ENCODE assay signal across 8 mouse cellular contexts in the genomic region with DNA sequence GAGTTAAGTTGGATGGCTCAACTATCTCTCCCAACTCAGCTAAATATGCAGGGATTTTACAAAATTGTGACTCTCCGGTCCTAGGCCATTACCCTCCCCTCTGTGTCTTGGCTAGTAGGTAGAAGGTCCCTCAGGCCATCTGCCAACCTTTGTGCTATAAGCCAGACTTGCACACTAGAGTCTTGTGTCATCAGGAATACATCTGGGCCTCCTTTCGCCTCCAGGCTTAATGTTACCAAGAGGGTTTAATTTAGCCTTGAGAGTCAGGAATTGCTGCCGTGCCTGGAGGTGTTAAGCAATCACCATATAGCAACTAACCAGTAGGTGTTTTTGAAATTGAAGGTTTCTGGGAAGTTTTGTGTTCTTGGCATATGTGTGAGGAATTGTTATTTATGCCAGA.
DNase-seq lines count a peak whose midpoint lies in the region; ATAC-seq and TF ChIP-seq lines count a peak whose summit lies in the region.

No protein-coding gene starts in this region.

- no peak overlapping the region for H3K9ac ChIP-seq in forebrain, embryonic 12.5 days
- H3K9ac ChIP-seq in forebrain, embryonic 11.5 days (ENCODE audit: low read length): no peak overlapping the region
- no peak overlapping the region for H3K9ac ChIP-seq in midbrain, embryonic 16.5 days (ENCODE audit: low read depth, low read length)

- no peak for DNase-seq in forebrain, embryonic 11.5 days (ENCODE audit: low spot score)
- no peak for DNase-seq in left cerebral cortex, adult 2 months (ENCODE audit: extremely low spot score in 1 of 2, low spot score in 2 of 2)
- DNase-seq in left cerebral cortex, adult 11 months (ENCODE audit: low spot score): no peak
- no peak for DNase-seq in thymus, postnatal 4 days
- DNase-seq in right cerebral cortex, postnatal 36 days (ENCODE audit: low spot score in 2 of 2): no peak

- H3K27ac ChIP-seq in forebrain, embryonic 12.5 days: peak overlapping the region; percentile 76
- H3K27ac ChIP-seq in forebrain, embryonic 11.5 days (ENCODE audit: low read depth, low read length): no peak overlapping the region
- H3K27ac ChIP-seq in left cerebral cortex, adult 2 months: peak overlapping the region; percentile 74
- peak overlapping the region; percentile 68 for H3K27ac ChIP-seq in embryonic fibroblast, embryonic 13.5 days (ENCODE audit: insufficient read depth, low read length)
- H3K27ac ChIP-seq in midbrain, embryonic 16.5 days (ENCODE audit: low read length): peak overlapping the region; percentile 89; the same call in 1 of the 2 replicates

- no peaks in the 10 kb centered on the region for H3K27me3 ChIP-seq in forebrain, embryonic 12.5 days
- no peaks in the 10 kb centered on the region for H3K27me3 ChIP-seq in forebrain, embryonic 11.5 days (ENCODE audit: control insufficient read depth, insufficient read depth, low read length)
- H3K27me3 ChIP-seq in midbrain, embryonic 16.5 days (ENCODE audit: control insufficient read depth, insufficient read depth, low read depth, low read length): no peaks in the 10 kb centered on the region

- no peaks in the 10 kb centered on the region for H3K36me3 ChIP-seq in forebrain, embryonic 12.5 days (replicated peaks)
- H3K36me3 ChIP-seq in forebrain, embryonic 11.5 days (ENCODE audit: control insufficient read depth, insufficient read depth, low read length): no peaks in the 10 kb centered on the region
- no peaks in the 10 kb centered on the region for H3K36me3 ChIP-seq in midbrain, embryonic 16.5 days (ENCODE audit: control insufficient read depth, insufficient read depth, low read length)

- no peak for TF ChIP-seq POLR2A in embryonic fibroblast, embryonic 13.5 days (IDR thresholded peaks at IDR 0.05; ENCODE audit: low read depth, low read length)

- no peaks in the 10 kb centered on the region for H3K9me3 ChIP-seq in forebrain, embryonic 12.5 days
- no peaks in the 10 kb centered on the region for H3K9me3 ChIP-seq in forebrain, embryonic 11.5 days (ENCODE audit: control insufficient read depth, low read length)
- H3K9me3 ChIP-seq in midbrain, embryonic 16.5 days (replicated peaks; ENCODE audit: control insufficient read depth, low read length, poor library complexity, severe bottlenecking): no peaks in the 10 kb centered on the region

- H3K4me3 ChIP-seq in forebrain, embryonic 12.5 days (replicated peaks): no peak overlapping the region
- no peak overlapping the region for H3K4me3 ChIP-seq in forebrain, embryonic 11.5 days (ENCODE audit: low read depth, low read length)
- no peak overlapping the region for H3K4me3 ChIP-seq in left cerebral cortex, adult 2 months
- H3K4me3 ChIP-seq in embryonic fibroblast, embryonic 13.5 days (ENCODE audit: insufficient read depth, low read length): no peak overlapping the region
- no peak overlapping the region for H3K4me3 ChIP-seq in midbrain, embryonic 16.5 days (ENCODE audit: low read depth, low read length)

- 89% methylated on average over 3 of the region's 3 CpGs for WGBS in forebrain, embryonic 12.5 days
- 90% methylated on average over 3 of the region's 3 CpGs for WGBS in forebrain, embryonic 11.5 days
- 83% methylated on average over 3 of the region's 3 CpGs for WGBS in midbrain, embryonic 16.5 days

- intact Hi-C loops in left cerebral cortex, adult 2 months (cut with DNase I): loop anchor here (2.0 kb wide), 1 partner anchor 27 kb away; no protein-coding TSS in a partner anchor

- no peak for TF ChIP-seq CTCF in left cerebral cortex, adult 2 months (IDR thresholded peaks at IDR 0.05)
- TF ChIP-seq CTCF in embryonic fibroblast, embryonic 13.5 days (IDR thresholded peaks at IDR 0.05; ENCODE audit: borderline replicate concordance, insufficient read depth, low read length): no peak

- H3K4me2 ChIP-seq in forebrain, embryonic 12.5 days: no peak overlapping the region
- H3K4me2 ChIP-seq in forebrain, embryonic 11.5 days (ENCODE audit: low read depth, low read length, severe bottlenecking): no peak overlapping the region
- no peak overlapping the region for H3K4me2 ChIP-seq in midbrain, embryonic 16.5 days (ENCODE audit: low read length)

- peaks cover 17% of the 10 kb centered on the region for H3K4me1 ChIP-seq in forebrain, embryonic 12.5 days
- H3K4me1 ChIP-seq in forebrain, embryonic 11.5 days (replicated peaks; ENCODE audit: control insufficient read depth, insufficient read depth, low read length): peaks cover 2% of the 10 kb centered on the region; the same call in 1 of the 2 replicates
- peaks cover 7% of the 10 kb centered on the region; the same call in 1 of the 2 replicates for H3K4me1 ChIP-seq in embryonic fibroblast, embryonic 13.5 days (ENCODE audit: control insufficient read depth, insufficient read depth, low read length)
- peaks cover 14% of the 10 kb centered on the region for H3K4me1 ChIP-seq in midbrain, embryonic 16.5 days (ENCODE audit: control insufficient read depth, insufficient read depth, low read length)

- ATAC-seq in forebrain, embryonic 12.5 days (ENCODE audit: low FRiP score): no peak
- no peak for ATAC-seq in forebrain, embryonic 11.5 days (replicated peaks; ENCODE audit: low FRiP score)
- ATAC-seq in midbrain, embryonic 16.5 days: no peak
